Mouse (Mus musculus): ENCODE results near the gene Edf1. TPM values are rescaled to one million over a fixed set of nuclear protein-coding genes. Genes with fewer than 3 reads are reported as not detected.
"Not testable (repeated sequence)": the region's sequence is repeated elsewhere in the genome, so short reads cannot be mapped to it uniquely, and the experiment has no call there.

Gene Edf1
- polyA plus RNA-seq, 1 experiment from 2014 or later = 289 TPM

- no peaks in the 10 kb centered on the region for H3K9me3 ChIP-seq (replicated peaks)
- H3K27ac ChIP-seq = peak within 1 kb of the TSS; percentile 83
- 2% methylated on average over 48 of the region's 48 CpGs for WGBS
- peak within 1 kb of the TSS; percentile 76 for H3K4me2 ChIP-seq
- ATAC-seq (replicated peaks; ENCODE audit: insufficient number of reproducible peaks, insufficient read depth, low FRiP score, low read depth) = peak; percentile 98
- H3K36me3 ChIP-seq = no peaks in the 10 kb centered on the region
- no peaks in the 10 kb centered on the region for H3K27me3 ChIP-seq
- H3K4me3 ChIP-seq = peak within 1 kb of the TSS; percentile 74
- H3K4me1 ChIP-seq (replicated peaks) = peaks cover 16% of the 10 kb centered on the region
- peak within 1 kb of the TSS; percentile 78 for H3K9ac ChIP-seq
These were observed 10.7 kb upstream of the Edf1 start, which contains the start of gene Traf2 for GRCm38 (mm10) chr2:25546811-25547491. Gene Traf2, minus strand, starts transcription at chr2:25546940.

- no peaks in the 10 kb centered on the region for H3K27me3 ChIP-seq
- no peaks in the 10 kb centered on the region for H3K36me3 ChIP-seq
- no peak overlapping the region for H3K4me3 ChIP-seq
- 66% methylated on average over 9 of the region's 9 CpGs for WGBS
- peaks cover 16% of the 10 kb centered on the region for H3K4me1 ChIP-seq (replicated peaks)
- no peaks in the 10 kb centered on the region for H3K9me3 ChIP-seq (replicated peaks)
- H3K9ac ChIP-seq = no peak overlapping the region
- H3K27ac ChIP-seq = no peak overlapping the region
- H3K4me2 ChIP-seq = no peak overlapping the region
- ATAC-seq (replicated peaks; ENCODE audit: insufficient number of reproducible peaks, insufficient read depth, low FRiP score, low read depth) = no peak
These were observed 8.3 kb upstream of the Edf1 start for GRCm38 (mm10) chr2:25549021-25549991.

- ATAC-seq (replicated peaks; ENCODE audit: insufficient number of reproducible peaks, insufficient read depth, low FRiP score, low read depth) = no peak
- no peak overlapping the region for H3K9ac ChIP-seq
- 25% methylated on average over 5 of the region's 5 CpGs for WGBS
- no peaks in the 10 kb centered on the region for H3K36me3 ChIP-seq
- no peaks in the 10 kb centered on the region for H3K9me3 ChIP-seq (replicated peaks)
- no peak overlapping the region for H3K27ac ChIP-seq
- H3K4me1 ChIP-seq (replicated peaks) = peaks cover 3% of the 10 kb centered on the region
- H3K4me3 ChIP-seq = no peak overlapping the region
- no peak overlapping the region for H3K4me2 ChIP-seq
- no peaks in the 10 kb centered on the region for H3K27me3 ChIP-seq
These were observed 6.5 kb upstream of the Edf1 start for GRCm38 (mm10) chr2:25551186-25551585.

- not testable (repeated sequence) for H3K9me3 ChIP-seq (replicated peaks); H3K4me3 ChIP-seq; H3K9ac ChIP-seq; H3K4me2 ChIP-seq; H3K27me3 ChIP-seq; H3K36me3 ChIP-seq; ATAC-seq (replicated peaks; ENCODE audit: insufficient number of reproducible peaks, insufficient read depth, low FRiP score, low read depth); H3K27ac ChIP-seq; H3K4me1 ChIP-seq (replicated peaks)
- WGBS = 84% methylated on average over 4 of the region's 4 CpGs
These were observed 4.4 kb upstream of the Edf1 start for GRCm38 (mm10) chr2:25553171-25553786.

GRCm38 (mm10) chr2:25555479-25555878 lies 2.2 kb upstream of the Edf1 start:
- not testable (repeated sequence) for ATAC-seq (replicated peaks; ENCODE audit: insufficient number of reproducible peaks, insufficient read depth, low FRiP score, low read depth)
- WGBS = 52% methylated on average over 2 of the region's 2 CpGs

GRCm38 (mm10) chr2:25556296-25556695 lies 1.4 kb upstream of the Edf1 start:
- Histone ChIP-seq H3K4me1 (replicated peaks) (peaks cover 18% of the 10 kb centered on the region), H3K27me3 (no peaks in the 10 kb centered on the region), H3K27ac (no peak overlapping the region), H3K9me3 (replicated peaks) (no peaks in the 10 kb centered on the region), H3K36me3 (peaks cover 13% of the 10 kb centered on the region), H3K9ac (no peak overlapping the region), H3K4me2 (no peak overlapping the region; the same call in 1 of the 2 replicates), H3K4me3 (no peak overlapping the region)
- 64% methylated on average over 1 of the region's 1 CpGs for WGBS
- no peak for ATAC-seq (replicated peaks; ENCODE audit: insufficient number of reproducible peaks, insufficient read depth, low FRiP score, low read depth)

More at GRCm38 (mm10) chr2:25555479-25555878, 2.2 kb upstream of the Edf1 start:
- not testable (repeated sequence) for H3K9ac ChIP-seq; H3K36me3 ChIP-seq; H3K4me2 ChIP-seq; H3K27ac ChIP-seq; H3K27me3 ChIP-seq; H3K9me3 ChIP-seq (replicated peaks); H3K4me3 ChIP-seq
- peaks cover 18% of the 10 kb centered on the region for H3K4me1 ChIP-seq (replicated peaks)

GRCm38 (mm10) chr2:25557964-25558360 lies 315 bp downstream of the Edf1 start:
- Histone ChIP-seq H3K9me3 (replicated peaks) (no peaks in the 10 kb centered on the region), H3K27me3 (no peaks in the 10 kb centered on the region), H3K4me3 (peak overlapping the region; percentile 81), H3K9ac (peak overlapping the region; percentile 90), H3K27ac (peak overlapping the region; percentile 75), H3K36me3 (peaks cover 28% of the 10 kb centered on the region), H3K4me2 (peak overlapping the region; percentile 93), H3K4me1 (replicated peaks) (peaks cover 18% of the 10 kb centered on the region)
- peak; percentile 15 for ATAC-seq (replicated peaks; ENCODE audit: insufficient number of reproducible peaks, insufficient read depth, low FRiP score, low read depth)
- WGBS = under 1% methylated on average over 24 of the region's 24 CpGs

- Histone ChIP-seq H3K36me3 (peaks cover 36% of the 10 kb centered on the region), H3K27me3 (no peaks in the 10 kb centered on the region), H3K27ac (no peak overlapping the region), H3K4me2 (peak overlapping the region; percentile 93), H3K4me3 (peak overlapping the region; percentile 81), H3K4me1 (replicated peaks) (peaks cover 18% of the 10 kb centered on the region), H3K9ac (peak overlapping the region; percentile 90), H3K9me3 (replicated peaks) (no peaks in the 10 kb centered on the region)
- no peak for ATAC-seq (replicated peaks; ENCODE audit: insufficient number of reproducible peaks, insufficient read depth, low FRiP score, low read depth)
- WGBS = 64% methylated on average over 6 of the region's 6 CpGs
These were observed 1.1 kb downstream of the Edf1 start for GRCm38 (mm10) chr2:25558774-25559173.

GRCm38 (mm10) chr2:25560551-25560950 lies 2.9 kb downstream of the Edf1 start:
- no peak for ATAC-seq (replicated peaks; ENCODE audit: insufficient number of reproducible peaks, insufficient read depth, low FRiP score, low read depth)
- H3K9ac ChIP-seq = no peak overlapping the region
- peaks cover 47% of the 10 kb centered on the region for H3K36me3 ChIP-seq
- no peak overlapping the region for H3K4me3 ChIP-seq
- no peak overlapping the region for H3K4me2 ChIP-seq
- H3K9me3 ChIP-seq (replicated peaks) = no peaks in the 10 kb centered on the region
- H3K27ac ChIP-seq = no peak overlapping the region
- H3K27me3 ChIP-seq = no peaks in the 10 kb centered on the region
- peaks cover 18% of the 10 kb centered on the region for H3K4me1 ChIP-seq (replicated peaks)
- 84% methylated on average over 8 of the region's 8 CpGs for WGBS

- Histone ChIP-seq H3K4me2 (no peak overlapping the region), H3K27ac (no peak overlapping the region), H3K36me3 (peaks cover 52% of the 10 kb centered on the region), H3K27me3 (no peaks in the 10 kb centered on the region), H3K4me1 (replicated peaks) (peaks cover 14% of the 10 kb centered on the region), H3K9ac (no peak overlapping the region), H3K9me3 (replicated peaks) (no peaks in the 10 kb centered on the region), H3K4me3 (no peak overlapping the region)
- WGBS = 77% methylated on average over 9 of the region's 9 CpGs
- no peak for ATAC-seq (replicated peaks; ENCODE audit: insufficient number of reproducible peaks, insufficient read depth, low FRiP score, low read depth)
These were observed 4.3 kb downstream of the Edf1 start for GRCm38 (mm10) chr2:25561946-25562345.

GRCm38 (mm10) chr2:25565741-25566140 lies 8.1 kb downstream of the Edf1 start:
- Histone ChIP-seq H3K4me1 (replicated peaks) (no peaks in the 10 kb centered on the region), H3K4me3 (no peak overlapping the region), H3K9me3 (replicated peaks) (no peaks in the 10 kb centered on the region), H3K9ac (no peak overlapping the region), H3K4me2 (no peak overlapping the region), H3K27me3 (no peaks in the 10 kb centered on the region), H3K27ac (no peak overlapping the region), H3K36me3 (peaks cover 54% of the 10 kb centered on the region)
- no peak for ATAC-seq (replicated peaks; ENCODE audit: insufficient number of reproducible peaks, insufficient read depth, low FRiP score, low read depth)
- 87% methylated on average over 8 of the region's 8 CpGs for WGBS

All from heart, embryonic 15.5 days (tissue).